Mouse (Mus musculus) ES-E14 (cell line): Measurements from ENCODE around the gene Mast3. TPM values are rescaled to one million over a fixed set of nuclear protein-coding genes. Genes with fewer than 3 reads are reported as not detected.

ENCODE experiments used
- DNase-seq: peaks from one replicate; pipeline ENCODE4 v3.0.0-alpha.2; 2013; ENCODE audit warnings: low read depth, low spot score
- H3K27ac ChIP-seq: 2 replicates; pipeline ENCODE4 v1.5.1; 2012; ENCODE audit warnings: low read depth, mild to moderate bottlenecking, low read length, moderate library complexity, mixed read lengths; ENCODE audit not compliant: poor library complexity, insufficient read depth, severe bottlenecking
- H3K36me3 ChIP-seq: 2 replicates; pipeline ENCODE4 v1.6.1; 2012; ENCODE audit warnings: mild to moderate bottlenecking, low read length, moderate library complexity, mixed read lengths; ENCODE audit not compliant: control insufficient read depth, poor library complexity, insufficient read depth, severe bottlenecking
- H3K4me1 ChIP-seq, 2 experiments: fragments of 150-350 bp in 1 of 2; sonication (generic) in 1 of 2; 2 replicates each; pipeline ENCODE4 v1.6.1; 2012; ENCODE audit warnings: low read length in 2 of 2, mild to moderate bottlenecking in 1 of 2, mixed read lengths in 1 of 2; ENCODE audit not compliant: control insufficient read depth in 2 of 2, insufficient read depth in 2 of 2, poor library complexity in 1 of 2
- H3K4me3 ChIP-seq, 2 experiments: fragments of 150-350 bp in 1 of 2; sonication (generic) in 1 of 2; 2 replicates each; pipeline ENCODE4 v1.5.1; 2012; ENCODE audit warnings: low read length in 2 of 2, low read depth in 1 of 2, mild to moderate bottlenecking in 1 of 2, mixed read lengths in 1 of 2; ENCODE audit not compliant: insufficient read depth in 1 of 2, poor library complexity in 1 of 2, severe bottlenecking in 1 of 2
- H3K9ac ChIP-seq: 2 replicates; pipeline ENCODE4 v1.6.1; 2012; ENCODE audit warnings: low read depth, mild to moderate bottlenecking, low read length, mixed read lengths; ENCODE audit not compliant: poor library complexity, insufficient read depth, severe bottlenecking
- H3K9me3 ChIP-seq: fragments of 150-350 bp; sonication (generic); 2 replicates; pipeline ENCODE4 v1.6.1; 2012; ENCODE audit warnings: low read depth, mild to moderate bottlenecking, low read length; ENCODE audit not compliant: control insufficient read depth, insufficient read depth
- CHD2 ChIP-seq: IDR thresholded peaks from 2 replicates; pipeline ENCODE4 v1.6.1; 2014; ENCODE audit warnings: mild to moderate bottlenecking, low read depth, low read length, inconsistent platforms
- HCFC1 ChIP-seq: IDR thresholded peaks from 2 replicates; pipeline ENCODE4 v1.6.1; 2012; ENCODE audit warnings: low read length, inconsistent platforms, borderline replicate concordance; ENCODE audit not compliant: insufficient read depth
- MAFK ChIP-seq: IDR thresholded peaks from 2 replicates; pipeline ENCODE4 v1.6.1; 2014; ENCODE audit warnings: mild to moderate bottlenecking, low read depth, low read length, inconsistent platforms; ENCODE audit not compliant: insufficient read depth
- ZC3H11A ChIP-seq: IDR thresholded peaks from 2 replicates; pipeline ENCODE4 v1.6.1; 2012; ENCODE audit warnings: low read depth, mild to moderate bottlenecking, inconsistent platforms, low read length, borderline replicate concordance
- ZNF384 ChIP-seq: IDR thresholded peaks from 2 replicates; pipeline ENCODE4 v1.6.1; 2012; ENCODE audit warnings: low read depth, low read length, inconsistent platforms
- in situ Hi-C, 2 experiments: fragments of 600-800 bp; cut with MboI; formaldehyde crosslinking; loops; one replicate each; pipeline ENCODE4 v1.15.1; 2025; ENCODE audit warnings: low sequenced_read_pairs in 2 of 2, inconsistent platforms in 1 of 2; ENCODE audit not compliant: unreplicated experiment in 2 of 2
- total RNA-seq: library from RNA; depleted of rRNA; stranded (reverse); fragments of 300-350 nt; gene quantifications from 2 replicates; pipeline ENCODE4 v1.2.3, GENCODE M21; 2012

The Mast3 gene
- total RNA-seq, 1 experiment, result 7.8 TPM

DNA sequence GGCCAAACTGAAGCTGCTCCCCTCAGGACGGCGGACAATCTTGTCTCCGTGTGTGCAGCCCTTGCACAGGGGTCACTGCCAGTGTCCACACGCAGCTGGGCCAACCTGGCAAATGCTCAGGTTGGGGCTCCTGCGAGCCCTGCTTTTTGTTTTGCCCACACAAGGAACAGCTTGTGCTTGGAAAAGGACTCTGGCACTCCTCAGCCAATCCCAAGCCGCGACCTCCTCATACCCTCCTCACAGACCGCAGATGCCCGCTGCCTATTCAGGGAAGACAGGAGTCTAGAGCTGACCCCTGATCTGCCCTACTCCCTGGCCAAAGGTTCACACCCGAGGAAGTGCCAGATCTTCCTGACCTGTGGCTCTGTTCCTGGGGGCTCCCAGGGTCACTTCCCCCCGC, 27.5 kb upstream of the Mast3 start:
- Histone ChIP-seq H3K36me3 (peaks cover 18% of the 10 kb centered on the region), H3K9me3 (no peaks in the 10 kb centered on the region), H3K4me1 (peaks cover 0 to 8% of the 10 kb centered on the region in 2 experiments; a peak in 2 of 4 replicates), H3K4me3 (no peak overlapping the region), H3K27ac (no peak overlapping the region), H3K9ac (no peak overlapping the region)
- in situ Hi-C loops, result no loop called here
- no peak for TF ChIP-seq MAFK
- no peak for DNase-seq

DNA sequence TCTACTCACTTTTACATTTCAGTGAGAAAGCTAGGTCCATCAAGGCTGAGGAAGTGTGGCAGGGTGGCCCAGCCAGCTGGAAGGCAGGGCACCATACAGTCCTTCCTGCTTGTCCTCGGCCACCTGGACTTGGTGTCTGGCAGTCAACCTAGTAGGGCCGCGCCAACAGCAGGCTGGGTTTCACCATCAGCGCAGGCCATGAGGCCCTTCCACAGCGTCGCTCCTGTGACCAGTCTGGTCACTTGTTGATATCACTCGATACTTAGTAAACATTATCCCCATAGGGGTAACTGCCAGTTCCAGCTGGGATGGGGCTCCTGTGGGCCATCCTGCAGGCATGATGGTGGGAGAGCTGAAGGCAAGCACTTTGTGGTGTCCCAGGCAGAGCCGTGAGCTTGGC, 26.7 kb upstream of the Mast3 start:
- no peak for TF ChIP-seq MAFK
- no peak for TF ChIP-seq ZNF384
- no peak for TF ChIP-seq HCFC1
- no peak for TF ChIP-seq ZC3H11A
- TF ChIP-seq CHD2, result no peak
- H3K27ac ChIP-seq, result no peak overlapping the region
- H3K4me3 ChIP-seq, result no peak overlapping the region
- H3K36me3 ChIP-seq, result peaks cover 11% of the 10 kb centered on the region
- H3K9me3 ChIP-seq, result no peaks in the 10 kb centered on the region
- peaks cover 0 to 8% of the 10 kb centered on the region in 2 experiments; a peak in 2 of 4 replicates for H3K4me1 ChIP-seq
- H3K9ac ChIP-seq, result no peak overlapping the region
- no peak for DNase-seq
- in situ Hi-C loops, result no loop called here

DNA sequence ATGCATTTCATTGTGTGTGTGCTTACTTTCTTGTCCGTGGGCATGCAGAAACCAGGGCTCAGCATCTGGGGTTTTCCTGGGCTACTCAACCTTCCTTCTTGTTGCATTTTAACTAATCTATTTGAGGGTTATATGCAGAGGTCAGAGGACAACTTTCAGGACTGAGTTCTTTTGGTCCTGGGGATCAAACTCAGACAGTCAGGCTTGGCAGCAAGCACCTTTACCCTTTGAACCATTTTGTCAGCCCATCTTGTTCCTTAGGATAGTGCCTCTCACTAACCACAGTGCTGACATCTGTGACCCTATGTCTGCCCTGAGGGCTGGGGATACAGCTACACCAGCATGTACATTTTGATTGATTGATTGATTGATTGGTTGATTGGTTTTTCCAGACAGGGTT, 22.9 kb upstream of the Mast3 start:
- in situ Hi-C loops, result no loop called here

DNA sequence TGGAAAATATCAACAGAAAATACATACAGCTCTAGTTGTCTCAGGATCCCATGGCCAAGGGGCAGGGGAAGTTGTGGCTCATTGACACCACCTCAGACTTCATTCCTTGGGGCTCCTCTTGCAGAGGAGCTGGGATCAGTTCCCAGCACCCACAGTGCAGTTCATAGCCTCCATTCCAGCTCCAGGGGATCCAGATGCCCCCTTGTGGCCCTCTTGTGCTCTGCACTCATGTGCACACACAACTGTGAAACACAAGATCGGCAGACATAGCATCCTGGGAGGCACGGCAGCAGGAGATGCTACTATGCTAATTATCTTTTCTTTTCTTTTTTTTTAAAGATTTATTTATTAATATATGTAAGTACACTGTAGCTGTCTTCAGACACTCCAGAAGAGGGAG, 22.2 kb upstream of the Mast3 start:
- DNase-seq, result no peak
- in situ Hi-C loops, result no loop called here
- H3K27ac ChIP-seq, result no peak overlapping the region

More for the DNA sequence above, 22.9 kb upstream of the Mast3 start:
- Histone ChIP-seq H3K27ac (no peak overlapping the region), H3K9ac (no peak overlapping the region), H3K36me3 (no peaks in the 10 kb centered on the region), H3K4me3 (no peak overlapping the region), H3K4me1 (peaks cover 0 to 4% of the 10 kb centered on the region in 2 experiments; a peak in 1 of 4 replicates), H3K9me3 (no peaks in the 10 kb centered on the region)
- no peak for DNase-seq
- TF ChIP-seq ZC3H11A (no peak), ZNF384 (no peak), HCFC1 (no peak)

DNA sequence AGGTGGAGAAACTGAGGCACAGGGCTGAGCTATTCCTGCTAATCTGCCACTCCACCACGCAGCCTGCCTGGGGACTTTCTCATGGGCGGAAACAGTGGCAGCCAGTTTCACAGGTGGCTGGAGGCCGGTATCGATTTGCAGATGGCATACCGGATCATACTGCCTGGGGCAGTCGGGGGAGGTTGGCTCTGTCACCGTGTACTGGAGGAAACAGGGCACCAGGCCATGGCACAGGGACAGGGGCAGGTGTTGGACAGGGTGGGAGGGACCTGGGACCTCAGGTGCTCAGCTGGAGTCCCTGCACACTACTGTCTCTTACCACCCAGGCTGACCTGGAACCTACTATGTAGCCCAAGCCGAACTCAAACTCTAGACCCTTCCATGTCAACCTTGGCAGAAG, 21.0 kb upstream of the Mast3 start:
- in situ Hi-C loops, result no loop called here
- TF ChIP-seq ZC3H11A (no peak), CHD2 (no peak), ZNF384 (no peak)
- Histone ChIP-seq H3K9ac (no peak overlapping the region), H3K27ac (no peak overlapping the region), H3K4me3 (no peak overlapping the region), H3K4me1 (peaks cover 0 to 6% of the 10 kb centered on the region in 2 experiments; a peak in 1 of 4 replicates), H3K9me3 (no peaks in the 10 kb centered on the region), H3K36me3 (no peaks in the 10 kb centered on the region)
- DNase-seq, result no peak

More for the DNA sequence above, 22.2 kb upstream of the Mast3 start:
- Histone ChIP-seq H3K4me3 (no peak overlapping the region), H3K9ac (no peak overlapping the region), H3K36me3 (no peaks in the 10 kb centered on the region), H3K4me1 (peaks cover 0 to 4% of the 10 kb centered on the region in 2 experiments; a peak in 1 of 4 replicates), H3K9me3 (no peaks in the 10 kb centered on the region)
- TF ChIP-seq HCFC1 (no peak), CHD2 (no peak), ZNF384 (no peak), MAFK (no peak), ZC3H11A (no peak)
